Mouse (Mus musculus): ENCODE results near the gene Myo16. TPM values are rescaled to one million over a fixed set of nuclear protein-coding genes. Genes with fewer than 3 reads are reported as not detected.

Myo16 gene
- polyA plus RNA-seq, 2 experiments: 0.55 to 0.98 TPM

- Histone ChIP-seq H3K36me3 (ENCODE audit: control insufficient read depth, insufficient read depth, low read length) (no peaks in the 10 kb centered on the region), H3K27ac (replicated peaks; ENCODE audit: low read depth, low read length) (no peak overlapping the region), H3K4me1 (ENCODE audit: control insufficient read depth, insufficient read depth, low read length) (peaks cover 6% of the 10 kb centered on the region), H3K4me3 (replicated peaks; ENCODE audit: low read length) (no peak overlapping the region), H3K9ac (ENCODE audit: low read depth, low read length, severe bottlenecking) (no peak overlapping the region), H3K27me3 (ENCODE audit: control insufficient read depth, insufficient read depth, low read length) (no peaks in the 10 kb centered on the region), H3K9me3 (ENCODE audit: control insufficient read depth, low read length) (no peaks in the 10 kb centered on the region), H3K4me2 (replicated peaks; ENCODE audit: low read depth, low read length, severe bottlenecking) (no peak overlapping the region)
- ATAC-seq (ENCODE audit: low FRiP score, low read depth): no peak
- no peak for DNase-seq (ENCODE audit: low spot score)
- TF ChIP-seq POLR2A (IDR thresholded peaks at IDR 0.05; ENCODE audit: borderline replicate concordance, extremely low read depth, insufficient read depth, insufficient read length): no peak
- 27% methylated on average over 4 of the region's 4 CpGs for WGBS
Measured at GRCm38 (mm10) chr8:10665821-10666283, 512.1 kb downstream of the Myo16 start.

GRCm38 (mm10) chr8:10671862-10672548 is 518.3 kb downstream of the Myo16 start:
- Histone ChIP-seq H3K4me3 (replicated peaks; ENCODE audit: low read length) (no peak overlapping the region), H3K27ac (replicated peaks; ENCODE audit: low read depth, low read length) (no peak overlapping the region), H3K9me3 (ENCODE audit: control insufficient read depth, low read length) (no peaks in the 10 kb centered on the region), H3K4me1 (ENCODE audit: control insufficient read depth, insufficient read depth, low read length) (no peaks in the 10 kb centered on the region), H3K27me3 (ENCODE audit: control insufficient read depth, insufficient read depth, low read length) (no peaks in the 10 kb centered on the region), H3K36me3 (ENCODE audit: control insufficient read depth, insufficient read depth, low read length) (no peaks in the 10 kb centered on the region), H3K4me2 (replicated peaks; ENCODE audit: low read depth, low read length, severe bottlenecking) (no peak overlapping the region), H3K9ac (ENCODE audit: low read depth, low read length, severe bottlenecking) (no peak overlapping the region)
- ATAC-seq (ENCODE audit: low FRiP score, low read depth) (no peak), DNase-seq (ENCODE audit: low spot score) (no peak)
- WGBS: 68% methylated on average over 2 of the region's 2 CpGs
- no peak for TF ChIP-seq POLR2A (IDR thresholded peaks at IDR 0.05; ENCODE audit: borderline replicate concordance, extremely low read depth, insufficient read depth, insufficient read length)

GRCm38 (mm10) chr8:10677840-10678410 is 524.2 kb downstream of the Myo16 start:
- no peaks in the 10 kb centered on the region for H3K9me3 ChIP-seq (ENCODE audit: control insufficient read depth, low read length)
- no peak overlapping the region for H3K9ac ChIP-seq (ENCODE audit: low read depth, low read length, severe bottlenecking)
- H3K4me2 ChIP-seq (replicated peaks; ENCODE audit: low read depth, low read length, severe bottlenecking): no peak overlapping the region
- no peak overlapping the region for H3K27ac ChIP-seq (replicated peaks; ENCODE audit: low read depth, low read length)
- H3K36me3 ChIP-seq (ENCODE audit: control insufficient read depth, insufficient read depth, low read length): no peaks in the 10 kb centered on the region
- DNase-seq (ENCODE audit: low spot score): no peak
- no peak for ATAC-seq (ENCODE audit: low FRiP score, low read depth)
- TF ChIP-seq POLR2A (IDR thresholded peaks at IDR 0.05; ENCODE audit: borderline replicate concordance, extremely low read depth, insufficient read depth, insufficient read length): no peak
- 78% methylated on average over 9 of the region's 9 CpGs for WGBS
- H3K4me1 ChIP-seq (ENCODE audit: control insufficient read depth, insufficient read depth, low read length): no peaks in the 10 kb centered on the region
- no peaks in the 10 kb centered on the region for H3K27me3 ChIP-seq (ENCODE audit: control insufficient read depth, insufficient read depth, low read length)
- no peak overlapping the region for H3K4me3 ChIP-seq (replicated peaks; ENCODE audit: low read length)

- H3K4me2 ChIP-seq (replicated peaks; ENCODE audit: low read depth, low read length, severe bottlenecking): no peak overlapping the region
- no peak for ATAC-seq (ENCODE audit: low FRiP score, low read depth)
- H3K9me3 ChIP-seq (ENCODE audit: control insufficient read depth, low read length): no peaks in the 10 kb centered on the region
- H3K36me3 ChIP-seq (ENCODE audit: control insufficient read depth, insufficient read depth, low read length): no peaks in the 10 kb centered on the region
- WGBS: 61% methylated on average over 7 of the region's 7 CpGs
- DNase-seq (ENCODE audit: low spot score): no peak
- H3K4me3 ChIP-seq (replicated peaks; ENCODE audit: low read length): no peak overlapping the region
- TF ChIP-seq POLR2A (IDR thresholded peaks at IDR 0.05; ENCODE audit: borderline replicate concordance, extremely low read depth, insufficient read depth, insufficient read length): no peak
- H3K27ac ChIP-seq (replicated peaks; ENCODE audit: low read depth, low read length): no peak overlapping the region
- H3K9ac ChIP-seq (ENCODE audit: low read depth, low read length, severe bottlenecking): no peak overlapping the region
- H3K4me1 ChIP-seq (ENCODE audit: control insufficient read depth, insufficient read depth, low read length): no peaks in the 10 kb centered on the region
- no peaks in the 10 kb centered on the region for H3K27me3 ChIP-seq (ENCODE audit: control insufficient read depth, insufficient read depth, low read length)
Measured at GRCm38 (mm10) chr8:10681926-10682325, 528.2 kb downstream of the Myo16 start.

GRCm38 (mm10) chr8:10683088-10683487 is 529.4 kb downstream of the Myo16 start:
- Histone ChIP-seq H3K4me2 (replicated peaks; ENCODE audit: low read depth, low read length, severe bottlenecking) (no peak overlapping the region), H3K4me3 (replicated peaks; ENCODE audit: low read length) (no peak overlapping the region), H3K27me3 (ENCODE audit: control insufficient read depth, insufficient read depth, low read length) (no peaks in the 10 kb centered on the region), H3K9ac (ENCODE audit: low read depth, low read length, severe bottlenecking) (no peak overlapping the region), H3K36me3 (ENCODE audit: control insufficient read depth, insufficient read depth, low read length) (no peaks in the 10 kb centered on the region), H3K4me1 (ENCODE audit: control insufficient read depth, insufficient read depth, low read length) (peaks cover 1% of the 10 kb centered on the region; the same call in 1 of the 2 replicates), H3K9me3 (ENCODE audit: control insufficient read depth, low read length) (no peaks in the 10 kb centered on the region), H3K27ac (replicated peaks; ENCODE audit: low read depth, low read length) (no peak overlapping the region)
- ATAC-seq (ENCODE audit: low FRiP score, low read depth) (no peak), DNase-seq (ENCODE audit: low spot score) (no peak)
- 77% methylated on average over 8 of the region's 8 CpGs for WGBS
- TF ChIP-seq POLR2A (IDR thresholded peaks at IDR 0.05; ENCODE audit: borderline replicate concordance, extremely low read depth, insufficient read depth, insufficient read length): no peak

Other genes starting within 250 kb of the Myo16 start
- 3.6 and 4.5 TPM in 2 replicates for gene Lig4, start 176.2 kb upstream of the Myo16 start, polyA plus RNA-seq (2012; rRNA removed)
- gene Lig4, start 176.2 kb upstream of the Myo16 start, polyA plus RNA-seq (2014; fragmentation: Nextera tagmentation; extraction: Ambion mirVana): 5.0 and 5.3 TPM in 2 replicates
- 10.9 and 11.4 TPM in 2 replicates for gene Abhd13, start 176.2 kb upstream of the Myo16 start, polyA plus RNA-seq (2012; rRNA removed)
- 21.9 and 22.9 TPM in 2 replicates for gene Abhd13, start 176.2 kb upstream of the Myo16 start, polyA plus RNA-seq (2014; fragmentation: Nextera tagmentation; extraction: Ambion mirVana)
- gene Tnfsf13b, start 147.4 kb upstream of the Myo16 start, polyA plus RNA-seq (2012; rRNA removed): 1.3 and 2.0 TPM in 2 replicates
- 1.1 and 2.2 TPM in 2 replicates for gene Tnfsf13b, start 147.4 kb upstream of the Myo16 start, polyA plus RNA-seq (2014; fragmentation: Nextera tagmentation; extraction: Ambion mirVana)